9 mouse cellular contexts compared by ENCODE assay signal in the genomic region with DNA sequence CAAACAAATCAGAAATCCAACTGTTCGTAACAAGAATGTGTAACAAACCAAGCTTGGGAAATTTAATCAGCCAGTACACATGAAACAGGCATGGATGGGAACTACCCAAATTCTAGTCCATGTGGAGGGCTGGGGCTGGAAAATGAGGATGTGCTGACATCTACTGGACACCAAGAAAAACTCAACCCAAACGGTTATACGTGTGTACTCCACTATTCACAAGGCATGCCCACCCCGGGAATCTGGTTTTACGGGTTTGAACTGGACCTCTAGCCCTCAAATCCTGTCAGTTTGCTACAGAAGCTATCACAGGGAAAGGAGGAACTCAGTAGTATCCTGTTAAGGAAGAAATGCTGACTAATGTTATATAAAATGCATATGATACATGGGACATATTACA. TPM values are rescaled to one million over a fixed set of nuclear protein-coding genes. Genes with fewer than 3 reads are reported as not detected.
DNase-seq lines count a peak whose midpoint lies in the region; ATAC-seq and TF ChIP-seq lines count a peak whose summit lies in the region.
"Had no signal": no experiment of that assay in that cellular context is flagged by ENCODE, and none has a peak within 500 bp of the region (broad histone marks: within the 10 kb centered on the region; RNA-seq: fewer than 3 reads in every experiment).

No protein-coding gene starts in this region.

- H3K9me3 ChIP-seq in midbrain, embryonic 15.5 days: no peaks in the 10 kb centered on the region
- H3K9me3 ChIP-seq in stomach, embryonic 14.5 days (ENCODE audit: control insufficient read depth, low read depth, low read length): no peaks in the 10 kb centered on the region
- H3K9me3 ChIP-seq: embryonic facial prominence, embryonic 13.5 days had no signal

- TF ChIP-seq POLR2A in kidney, adult 2 months (IDR thresholded peaks at IDR 0.05; ENCODE audit: low read depth, low read length): no peak

- H3K27me3 ChIP-seq in kidney, adult 2 months (replicated peaks; ENCODE audit: control insufficient read depth, insufficient read depth, low read length): no peaks in the 10 kb centered on the region
- H3K27me3 ChIP-seq in midbrain, embryonic 15.5 days (replicated peaks): no peaks in the 10 kb centered on the region
- no peaks in the 10 kb centered on the region for H3K27me3 ChIP-seq in stomach, embryonic 14.5 days (ENCODE audit: control insufficient read depth, insufficient read depth, low read length)

- H3K4me3 ChIP-seq in kidney, adult 2 months (ENCODE audit: insufficient read depth, low read depth, low read length): no peak overlapping the region
- no peak overlapping the region for H3K4me3 ChIP-seq in midbrain, embryonic 15.5 days
- H3K4me3 ChIP-seq in stomach, embryonic 14.5 days (ENCODE audit: low read depth, low read length): no peak overlapping the region
- H3K4me3 ChIP-seq: embryonic facial prominence, embryonic 13.5 days had no signal

- no peaks in the 10 kb centered on the region for H3K4me1 ChIP-seq in kidney, adult 2 months (ENCODE audit: control insufficient read depth, insufficient read depth, low read length)
- no peaks in the 10 kb centered on the region for H3K4me1 ChIP-seq in midbrain, embryonic 15.5 days
- no peaks in the 10 kb centered on the region for H3K4me1 ChIP-seq in stomach, embryonic 14.5 days (ENCODE audit: control insufficient read depth, insufficient read depth, low read length)
- H3K4me1 ChIP-seq: embryonic facial prominence, embryonic 13.5 days had no signal

- no peak overlapping the region for H3K4me2 ChIP-seq in midbrain, embryonic 15.5 days
- no peak overlapping the region for H3K4me2 ChIP-seq in stomach, embryonic 14.5 days (replicated peaks; ENCODE audit: low read depth, low read length)
- H3K4me2 ChIP-seq: embryonic facial prominence, embryonic 13.5 days had no signal

- peak; percentile 91 for ATAC-seq in midbrain, embryonic 15.5 days (replicated peaks)
- ATAC-seq in stomach, embryonic 14.5 days (ENCODE audit: insufficient number of reproducible peaks, insufficient read depth, low FRiP score, low read depth): peak; percentile 75; the same call in 1 of the 2 replicates

- whole genome bisulfite sequencing in kidney, adult 2 months: 9% methylated on average over 5 of the region's 5 CpGs
- WGBS in midbrain, embryonic 15.5 days: 14% methylated on average over 5 of the region's 5 CpGs
- WGBS in stomach, embryonic 14.5 days: 7% methylated on average over 5 of the region's 5 CpGs

- no peak overlapping the region for H3K9ac ChIP-seq in midbrain, embryonic 15.5 days
- H3K9ac ChIP-seq in stomach, embryonic 14.5 days (replicated peaks; ENCODE audit: low read depth, low read length): no peak overlapping the region
- H3K9ac ChIP-seq: embryonic facial prominence, embryonic 13.5 days had no signal

- no peak overlapping the region for H3K27ac ChIP-seq in kidney, adult 2 months (ENCODE audit: insufficient read depth, low read depth, low read length)
- H3K27ac ChIP-seq in midbrain, embryonic 15.5 days: no peak overlapping the region
- H3K27ac ChIP-seq in stomach, embryonic 14.5 days (ENCODE audit: low read length): no peak overlapping the region
- H3K27ac ChIP-seq: embryonic facial prominence, embryonic 13.5 days had no signal

- peak; percentile 90 for DNase-seq in 3T3-L1 (ENCODE audit: low read depth, low spot score)
- DNase-seq in T-cell, adult 2 months (ENCODE audit: low spot score): peak; percentile 66
- peak; percentile 27 to 66 for DNase-seq in cerebellum, postnatal 4 days (ENCODE audit: low spot score in 2 of 2)
- DNase-seq in gastrocnemius, postnatal 14 days: peak; percentile 40
- peak; percentile 53 for DNase-seq in kidney, adult 2 months
- peak; percentile 57 for DNase-seq in left cerebral cortex, postnatal 4 days

- H3K36me3 ChIP-seq in kidney, adult 2 months (ENCODE audit: control insufficient read depth, insufficient read depth, low read length): no peaks in the 10 kb centered on the region
- no peaks in the 10 kb centered on the region for H3K36me3 ChIP-seq in midbrain, embryonic 15.5 days (replicated peaks)
- H3K36me3 ChIP-seq in stomach, embryonic 14.5 days (ENCODE audit: control insufficient read depth, insufficient read depth, low read length): no peaks in the 10 kb centered on the region
- H3K36me3 ChIP-seq: embryonic facial prominence, embryonic 13.5 days had no signal

- peak; percentile 73 for TF ChIP-seq CTCF in kidney, adult 2 months (conservative IDR thresholded peaks at IDR 0.05; ENCODE audit: insufficient read depth, insufficient read length, low read depth, low read length)

- intact Hi-C loops in gastrocnemius, postnatal 14 days (cut with DNase I; ENCODE audit: low total_unique reads): loop anchor here (10.0 kb wide), 1 partner anchor 266 kb away; a partner anchor contains a TSS
- intact Hi-C loops in left cerebral cortex, postnatal 4 days (cut with DNase I): loop anchor here (2.0 to 5.0 kb wide), 2 partner anchors 54 to 994 kb away; no protein-coding TSS in a partner anchor

RNA-seq across cellular contexts. Expression of a gene that starts 24.3 kb away (rescaled TPM):
- total RNA-seq in gastrocnemius, postnatal 14 days (2021): 1 to 10 TPM in 1 of 2 experiments, under 1 TPM in 1; 0.82 to 1.1 TPM
- polyA plus RNA-seq in kidney, adult 2 months (2012; rRNA removed): 0.16 and 0.22 TPM in 2 replicates
- total RNA-seq in left cerebral cortex, postnatal 4 days (2021): under 1 TPM in 1 of 2 experiments, not detected in 1; 0.44 TPM
- polyA plus RNA-seq in midbrain, embryonic 15.5 days (2015; fragmentation: Nextera tagmentation; extraction: Ambion mirVana): 0.22 TPM in 1 of 2 replicates, not detected in the other
- 0.35 and 0.87 TPM in 2 replicates for polyA plus RNA-seq in stomach, embryonic 14.5 days (2014; fragmentation: Nextera tagmentation; extraction: Ambion mirVana)

RNA-seq across cellular contexts. Expression of a gene that starts 31.5 kb away (rescaled TPM):
- total RNA-seq in gastrocnemius, postnatal 14 days (2021): under 1 TPM; 0.16 to 0.71 TPM
- polyA plus RNA-seq in kidney, adult 2 months (2012; rRNA removed): 0.12 and 0.28 TPM in 2 replicates
- 10 to 100 TPM; 51.3 to 54.0 TPM for total RNA-seq in left cerebral cortex, postnatal 4 days (2021)
- 20.3 and 21.7 TPM in 2 replicates for polyA plus RNA-seq in midbrain, embryonic 15.5 days (2015; fragmentation: Nextera tagmentation; extraction: Ambion mirVana)
- 1.8 and 1.9 TPM in 2 replicates for polyA plus RNA-seq in stomach, embryonic 14.5 days (2014; fragmentation: Nextera tagmentation; extraction: Ambion mirVana)

Comparison
In these comparisons a context has a peak if more than half of its experiments do, and no peak if none do; other contexts are left out.
1. DNase-seq: peak in every context shown above with its lines; median percentile 90 in 3T3-L1; 66 in T-cell, adult 2 months; 57 in left cerebral cortex, postnatal 4 days; 53 in kidney, adult 2 months; 46 in cerebellum, postnatal 4 days; 40 in gastrocnemius, postnatal 14 days.